Mouse (Mus musculus) cerebellum, postnatal 14 days (tissue): ENCODE measurements around the gene Pms1.
"Not testable (repeated sequence)": the region's sequence is repeated elsewhere in the genome, so short reads cannot be mapped to it uniquely, and the experiment has no call there.

ENCODE experiments used
- DNase-seq, 2 experiments: peaks; one replicate each; pipeline ENCODE4 v3.0.0; 2021; ENCODE audit warnings: mixed read lengths in 2 of 2

Pms1 gene

GRCm38 (mm10) chr1:53296581-53297383, at the start of gene Pms1, which contains the start of the genes Ormdl1 and Gm28778:
Gene Pms1, minus strand, starts transcription at chr1:53297018.
Gene Ormdl1, plus strand, starts transcription at chr1:53297095.
Gene Gm28778, plus strand, starts transcription at chr1:53297111.
- peak; percentile 97 to 98 for DNase-seq

DNA sequence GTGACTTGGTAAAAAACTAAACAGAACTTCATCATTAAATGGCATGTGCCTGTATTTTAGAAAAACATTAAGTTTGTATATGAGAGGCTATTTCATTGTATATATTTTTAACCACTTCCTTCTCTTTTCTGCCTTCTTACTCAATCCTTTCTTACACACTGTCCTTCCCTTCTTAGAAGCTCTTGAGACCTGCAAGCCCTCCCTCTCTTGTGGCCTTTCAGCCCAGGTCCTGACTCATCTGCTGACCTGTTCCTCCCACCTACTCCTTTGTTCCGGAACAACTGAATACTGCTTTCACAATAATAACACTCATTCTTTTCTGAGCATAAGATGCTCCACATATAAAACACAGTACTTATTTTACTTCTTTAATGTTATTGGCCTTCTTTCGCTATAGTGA, 44.3 kb upstream of the Pms1 start:
- no peak for DNase-seq

GRCm38 (mm10) chr1:53337403-53337802, 40.6 kb upstream of the Pms1 start:
- DNase-seq: not testable (repeated sequence)

DNA sequence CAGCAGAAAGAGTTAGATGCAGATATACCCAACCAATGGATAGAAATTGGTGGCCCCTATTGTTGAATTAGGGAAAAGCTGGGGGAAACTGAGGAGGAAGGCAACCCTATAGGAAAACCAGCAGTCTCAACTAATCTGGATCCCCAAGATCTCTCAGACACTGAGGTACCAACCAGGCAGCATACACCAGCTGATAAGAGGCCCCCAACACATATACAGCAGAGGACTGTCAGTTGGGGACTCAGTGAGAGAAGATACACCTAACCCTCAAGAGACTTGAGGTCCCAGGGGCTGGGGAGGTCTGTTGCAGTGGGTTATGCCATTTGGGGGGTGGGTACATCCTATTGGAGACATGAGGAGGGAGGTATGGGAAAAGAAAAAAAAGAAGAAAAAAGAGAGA, 38.6 kb upstream of the Pms1 start:
- no peak for DNase-seq

- not testable (repeated sequence) for DNase-seq
These were observed 36.7 kb upstream of the Pms1 start for GRCm38 (mm10) chr1:53333527-53333926.

DNA sequence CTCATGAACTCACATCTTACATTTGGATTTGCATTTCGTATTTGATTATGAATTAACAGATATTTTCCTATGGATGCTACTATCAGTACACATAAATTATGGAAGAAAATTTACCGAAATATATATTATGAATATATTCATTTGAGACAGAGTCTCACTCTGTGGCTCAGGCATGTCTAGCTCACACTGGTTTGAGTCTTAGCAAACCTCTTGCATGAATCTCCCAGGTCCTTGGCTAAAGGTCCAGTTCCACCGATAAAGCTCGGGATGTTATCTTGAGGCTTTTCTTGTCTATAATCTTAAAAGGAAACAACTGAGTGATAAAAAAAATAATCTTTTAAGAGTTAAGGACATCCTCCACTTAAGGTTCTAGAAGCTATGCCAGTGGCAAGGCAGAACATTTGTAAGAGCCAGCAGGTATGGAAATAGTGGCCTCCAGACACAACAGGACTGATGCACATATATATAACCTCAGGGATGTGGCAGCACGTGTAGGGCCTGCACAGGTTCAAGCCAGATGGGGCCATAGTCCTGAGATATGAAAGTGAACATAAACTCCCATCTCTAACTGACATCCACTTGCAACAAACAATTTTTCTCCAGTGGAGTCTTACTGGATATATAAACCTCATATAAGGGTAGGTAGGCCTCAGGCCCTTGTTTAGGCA, 28.1 kb upstream of the Pms1 start:
- no peak for DNase-seq

DNA sequence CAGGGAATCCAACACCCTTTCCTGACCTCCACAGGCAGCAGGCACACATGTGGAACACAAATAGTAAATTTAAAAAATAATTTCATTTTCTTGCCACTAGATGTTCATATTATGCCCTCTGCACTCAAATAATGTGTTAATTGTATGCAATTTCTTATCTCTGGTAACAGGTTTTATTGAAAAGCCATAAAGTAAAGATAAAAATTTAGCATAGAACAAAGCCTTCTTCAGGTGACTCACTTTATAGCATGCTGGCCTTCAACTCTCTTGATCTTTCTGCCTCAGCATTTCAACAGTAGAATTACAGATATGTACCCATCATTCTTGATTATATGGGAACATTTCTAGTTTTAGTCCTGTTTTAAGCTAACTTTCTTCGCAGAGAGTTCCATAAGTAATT, 27.5 kb upstream of the Pms1 start:
- no peak for DNase-seq

DNA sequence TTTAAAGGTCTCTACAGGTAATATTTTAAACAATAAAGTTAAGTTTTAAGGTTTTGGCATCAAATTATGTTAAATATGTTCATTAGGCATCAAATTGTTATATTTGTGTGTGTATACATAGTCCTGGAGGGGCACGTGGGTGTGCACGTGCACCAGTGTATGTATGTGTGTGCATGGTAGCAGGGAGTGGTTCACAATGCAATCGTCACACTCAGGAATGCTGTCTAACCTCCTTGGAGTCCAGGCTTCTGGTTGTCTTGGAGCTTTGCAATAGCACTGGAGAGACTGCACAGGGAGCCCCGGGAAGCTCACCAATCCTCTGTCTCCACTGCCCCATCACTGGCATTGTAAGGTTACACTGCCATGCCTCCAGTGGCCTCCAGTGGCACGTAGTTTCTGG, 26.4 kb upstream of the Pms1 start:
- DNase-seq: no peak

DNA sequence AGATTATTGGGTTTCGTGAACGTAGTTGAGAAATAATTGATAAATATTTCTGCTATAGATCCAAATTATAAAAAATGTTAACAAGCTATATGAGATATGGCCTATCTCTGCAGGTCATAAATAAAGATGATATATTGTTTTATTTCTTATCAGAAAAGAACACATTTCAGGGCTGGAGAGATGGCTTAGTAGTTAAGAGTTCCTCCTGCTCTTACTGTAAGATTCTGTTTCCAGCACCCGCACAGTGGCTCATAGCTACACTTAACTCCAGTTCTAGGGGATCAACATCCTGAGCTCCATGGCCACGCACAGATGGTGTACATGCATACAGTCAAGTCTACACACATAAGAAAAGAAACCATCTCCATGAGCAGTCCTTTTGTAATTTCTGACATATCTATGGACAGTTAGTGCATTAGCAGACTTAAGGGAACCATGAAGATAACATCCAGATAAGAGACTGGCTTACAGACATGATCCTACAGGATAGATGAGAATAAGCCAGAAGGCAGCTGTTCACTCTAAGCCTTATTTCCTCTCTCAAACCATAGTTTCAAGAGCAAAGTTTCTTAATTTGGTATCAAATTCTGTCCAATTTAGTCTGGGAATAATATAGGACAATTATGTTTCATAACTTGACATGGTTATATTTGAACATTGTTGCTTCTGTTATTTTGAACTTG, 25.0 kb upstream of the Pms1 start:
- DNase-seq: no peak

- DNase-seq: peak; percentile 90 to 92
These were observed 16.5 kb upstream of the Pms1 start, which contains the start of gene Osgepl1 for GRCm38 (mm10) chr1:53312989-53313967. Gene Osgepl1, plus strand, starts transcription at chr1:53313624.

DNA sequence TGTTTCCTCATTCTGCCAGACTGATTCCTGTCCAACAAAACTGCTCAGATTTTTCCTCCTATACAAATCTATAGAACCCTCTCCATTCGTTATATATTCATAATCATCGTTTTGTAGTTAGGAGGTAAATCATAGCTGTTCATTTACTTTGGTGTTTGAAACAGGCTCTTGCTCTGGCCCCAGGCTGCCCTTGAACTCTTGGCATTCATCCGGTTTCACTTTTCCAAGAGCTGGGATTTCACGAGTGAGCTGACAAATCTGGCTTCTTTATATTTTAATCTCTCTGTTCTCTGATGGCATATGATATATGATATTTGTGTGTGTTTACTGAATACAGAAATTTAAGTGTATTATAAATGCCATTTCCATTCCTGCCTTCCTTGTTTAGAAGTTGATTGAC, 3.7 kb upstream of the Pms1 start:
- DNase-seq: no peak

DNA sequence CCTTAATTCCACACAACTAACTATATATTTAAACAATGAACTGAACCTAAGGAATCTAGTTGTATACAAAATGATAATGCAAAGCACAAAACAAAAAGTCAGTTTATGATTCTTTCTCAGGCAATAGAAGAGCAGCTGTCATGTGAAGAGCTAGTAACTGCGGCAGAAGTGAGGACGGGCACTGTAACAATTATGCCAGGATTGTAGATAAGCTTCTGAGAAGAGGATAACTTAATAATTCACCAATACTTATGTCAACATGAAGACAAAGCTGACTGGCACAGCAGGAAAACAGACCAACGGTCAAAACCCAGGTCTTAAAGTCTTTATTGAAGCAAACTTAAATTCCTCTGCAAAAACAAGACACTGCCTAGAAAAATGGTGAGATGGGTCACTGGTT, 5.6 kb downstream of the Pms1 start:
- DNase-seq: no peak

GRCm38 (mm10) chr1:53272646-53273045, 24.2 kb downstream of the Pms1 start:
- peak; percentile 77 to 79 for DNase-seq

DNA sequence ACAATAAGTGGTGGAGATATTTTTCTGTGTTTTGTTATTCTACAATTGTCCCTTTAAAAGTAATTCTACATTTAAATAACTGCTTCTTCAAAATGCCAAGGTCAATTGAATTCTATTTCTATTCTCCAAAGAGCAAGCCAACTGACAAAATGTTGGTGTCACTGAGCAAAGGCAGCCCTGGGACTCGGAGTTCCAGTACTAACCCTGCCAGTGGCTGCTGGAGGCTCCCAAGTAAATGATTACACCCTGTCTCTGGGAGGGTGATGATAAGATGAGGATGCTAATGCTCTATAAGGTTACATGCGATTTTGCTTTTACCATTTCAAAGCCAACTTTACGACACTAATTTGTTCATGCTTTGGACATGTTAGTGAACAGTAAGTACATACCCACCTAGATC, 26.9 kb downstream of the Pms1 start:
- no peak for DNase-seq

- not testable (repeated sequence) for DNase-seq
These were observed 31.7 kb downstream of the Pms1 start for GRCm38 (mm10) chr1:53264958-53265612.

DNA sequence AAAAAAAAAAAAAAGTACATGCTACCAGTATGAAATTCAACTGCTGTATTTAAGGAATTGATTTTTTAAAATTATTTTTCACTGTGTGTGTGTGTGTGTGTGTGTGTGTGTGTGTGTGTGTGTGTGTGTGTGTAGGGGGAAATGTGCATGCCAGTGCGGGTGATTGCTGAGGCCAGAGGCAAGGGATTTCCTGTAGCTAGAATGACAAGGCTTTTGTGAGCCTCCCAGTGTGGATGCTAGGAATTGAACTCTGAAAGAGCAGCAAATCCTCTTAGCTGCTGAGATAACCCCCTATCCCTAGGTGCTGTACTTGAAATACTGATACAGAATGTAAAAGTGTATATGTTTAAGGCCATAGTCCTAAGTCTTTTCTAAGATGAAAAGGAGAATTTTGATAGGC, 70.8 kb downstream of the Pms1 start:
- DNase-seq: peak; percentile 28 to 42

GRCm38 (mm10) chr1:53225616-53226015, 71.2 kb downstream of the Pms1 start:
- DNase-seq: peak; percentile 44 to 59

GRCm38 (mm10) chr1:53224775-53225174, 72.0 kb downstream of the Pms1 start:
- no peak for DNase-seq

- DNase-seq: no peak
These were observed 86.7 kb downstream of the Pms1 start for GRCm38 (mm10) chr1:53210136-53210535.

- no peak for DNase-seq
These were observed 92.9 kb downstream of the Pms1 start for GRCm38 (mm10) chr1:53203902-53204301.

- no peak for DNase-seq
These were observed 95.1 kb downstream of the Pms1 start for GRCm38 (mm10) chr1:53201630-53202199.
